Mouse (Mus musculus): ENCODE data around the gene Slc30a9. TPM values are rescaled to one million over a fixed set of nuclear protein-coding genes. Genes with fewer than 3 reads are reported as not detected.
A peak's percentile ranks its signal among the peaks of the same experiment; 100 is the strongest.

Gene Slc30a9
- polyA plus RNA-seq, 1 experiment: 1.6 TPM

DNA sequence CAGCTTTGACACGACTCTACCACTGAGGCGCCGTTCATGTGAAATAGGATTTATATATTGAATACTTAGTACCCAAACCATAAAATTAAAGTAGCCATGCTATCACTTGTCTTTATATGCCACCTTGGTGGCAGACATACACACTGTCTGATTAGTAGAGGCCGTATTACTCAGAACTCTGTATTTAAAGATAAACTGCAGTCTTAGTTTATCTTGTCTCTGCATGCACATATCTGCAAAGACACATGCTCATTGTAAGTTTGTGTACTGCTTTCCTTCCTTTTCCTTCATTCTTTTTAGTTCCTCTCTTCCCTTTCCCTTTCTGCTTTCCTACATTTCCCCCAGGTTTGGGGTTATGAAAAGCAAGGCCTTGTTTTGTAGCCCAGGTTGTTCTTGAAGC is 26.4 kb upstream of the Slc30a9 start:
- TF ChIP-seq GATA1 (IDR thresholded peaks at IDR 0.05; ENCODE audit: low read length) (peak; percentile 97), TAL1 (IDR thresholded peaks at IDR 0.05; ENCODE audit: low read length) (peak; percentile 97)
- Histone ChIP-seq H3K27me3 (ENCODE audit: control insufficient read depth) (no peaks in the 10 kb centered on the region), H3K9me3 (ENCODE audit: control insufficient read depth, low read length) (peaks cover 8% of the 10 kb centered on the region), H3K36me3 (ENCODE audit: control insufficient read depth) (peaks cover 86% of the 10 kb centered on the region), H3K4me3 (replicated peaks) (peak overlapping the region; percentile 52), H3K4me1 (ENCODE audit: control insufficient read depth) (peaks cover 74% of the 10 kb centered on the region)

GRCm38 (mm10) chr5:67295029-67295428 is 11.7 kb upstream of the Slc30a9 start:
- peak; percentile 34; the same call in 1 of the 2 replicates for TF ChIP-seq GATA1 (IDR thresholded peaks at IDR 0.05; ENCODE audit: low read length)
- peak; percentile 58 for TF ChIP-seq TAL1 (IDR thresholded peaks at IDR 0.05; ENCODE audit: low read length)
- Histone ChIP-seq H3K36me3 (ENCODE audit: control insufficient read depth) (peaks cover 93% of the 10 kb centered on the region), H3K27me3 (ENCODE audit: control insufficient read depth) (no peaks in the 10 kb centered on the region), H3K9me3 (ENCODE audit: control insufficient read depth, low read length) (no peaks in the 10 kb centered on the region), H3K4me1 (ENCODE audit: control insufficient read depth) (peaks cover 59% of the 10 kb centered on the region), H3K4me3 (replicated peaks) (peak overlapping the region; percentile 34)

DNA sequence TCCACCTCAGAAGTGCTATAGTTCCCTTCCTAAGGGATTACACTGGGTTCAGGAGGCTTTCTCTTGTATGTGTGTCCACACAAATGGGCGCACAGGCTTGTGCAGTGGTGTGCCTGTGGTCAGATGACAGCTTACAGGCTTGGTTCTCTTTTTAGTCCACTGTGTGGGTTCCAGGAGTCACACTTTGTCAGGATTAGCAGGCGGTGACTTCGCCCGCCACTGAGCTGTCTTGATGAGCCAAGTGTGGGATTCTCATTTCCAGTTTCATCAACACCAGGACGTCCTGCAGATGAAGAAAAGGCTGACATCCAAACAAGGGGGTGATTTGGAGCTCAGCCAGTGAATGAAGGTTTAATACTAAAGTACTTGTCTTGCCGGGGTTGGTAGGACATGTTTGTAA is 11.1 kb upstream of the Slc30a9 start:
- H3K36me3 ChIP-seq (ENCODE audit: control insufficient read depth): peaks cover 93% of the 10 kb centered on the region
- H3K27me3 ChIP-seq (ENCODE audit: control insufficient read depth): no peaks in the 10 kb centered on the region
- TF ChIP-seq GATA1 (IDR thresholded peaks at IDR 0.05; ENCODE audit: low read length) (no peak), TAL1 (IDR thresholded peaks at IDR 0.05; ENCODE audit: low read length) (no peak)
- H3K4me3 ChIP-seq (replicated peaks): peak overlapping the region; percentile 34
- no peaks in the 10 kb centered on the region for H3K9me3 ChIP-seq (ENCODE audit: control insufficient read depth, low read length)
- peaks cover 59% of the 10 kb centered on the region for H3K4me1 ChIP-seq (ENCODE audit: control insufficient read depth)

DNA sequence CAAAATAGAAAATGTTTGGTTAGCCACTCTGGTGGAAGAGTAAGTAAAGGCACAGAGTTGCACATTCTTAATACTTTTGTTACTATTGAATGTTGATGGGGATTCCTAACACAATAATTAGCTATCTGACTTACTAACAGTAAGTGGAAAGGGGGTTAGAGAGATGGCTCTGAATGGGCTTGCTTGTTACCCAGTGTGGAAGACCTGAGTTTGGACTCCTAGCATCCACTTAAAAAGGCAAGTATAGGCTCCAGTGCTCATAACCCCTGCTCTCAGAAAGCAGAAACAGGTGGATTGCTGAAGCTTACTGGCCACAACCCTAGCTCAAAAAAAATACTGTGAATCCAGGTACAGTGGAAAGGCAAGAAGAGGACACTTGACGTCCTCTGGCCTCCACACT is 10.6 kb upstream of the Slc30a9 start:
- Histone ChIP-seq H3K36me3 (ENCODE audit: control insufficient read depth) (peaks cover 93% of the 10 kb centered on the region), H3K4me1 (ENCODE audit: control insufficient read depth) (peaks cover 59% of the 10 kb centered on the region), H3K27me3 (ENCODE audit: control insufficient read depth) (no peaks in the 10 kb centered on the region), H3K4me3 (replicated peaks) (no peak overlapping the region), H3K9me3 (ENCODE audit: control insufficient read depth, low read length) (no peaks in the 10 kb centered on the region)
- TF ChIP-seq GATA1 (IDR thresholded peaks at IDR 0.05; ENCODE audit: low read length): no peak
- no peak for TF ChIP-seq TAL1 (IDR thresholded peaks at IDR 0.05; ENCODE audit: low read length)

DNA sequence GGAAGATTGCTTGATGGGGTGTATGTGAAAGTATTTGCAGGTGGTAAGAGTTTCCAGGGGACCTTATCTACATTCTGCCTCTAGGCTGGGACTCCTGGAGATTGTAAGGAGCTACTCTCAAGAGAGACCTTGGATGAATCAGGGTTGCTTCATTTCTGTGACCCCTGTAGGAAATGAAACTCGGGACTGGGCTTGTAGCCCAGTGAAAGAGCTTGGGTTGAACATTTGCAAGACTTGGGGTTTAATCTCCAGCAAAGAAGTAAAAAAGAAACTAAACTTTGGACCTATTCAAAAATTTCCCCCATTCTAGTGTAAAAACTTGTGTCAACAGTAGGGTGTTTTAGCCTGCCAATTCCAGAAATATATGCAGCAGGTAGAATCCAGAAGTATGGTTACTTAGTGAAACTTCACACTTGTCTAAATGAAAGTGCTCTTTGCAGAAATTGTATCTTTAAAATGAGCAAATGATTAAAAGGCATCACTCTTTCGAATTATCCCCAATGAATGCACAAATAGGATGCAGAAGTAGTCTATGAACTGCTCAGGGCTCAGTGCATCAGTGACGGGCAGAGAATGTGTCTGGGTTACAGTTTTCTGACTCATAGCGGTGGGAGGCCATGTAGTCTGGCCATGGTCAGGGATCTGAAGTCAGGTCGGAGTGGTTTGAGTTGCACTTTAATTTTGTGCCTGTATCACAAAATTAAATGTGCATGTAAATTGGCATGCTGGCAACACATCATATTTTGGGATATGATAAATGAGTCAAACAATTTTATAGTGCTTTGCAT is 9.5 kb upstream of the Slc30a9 start:
- H3K36me3 ChIP-seq (ENCODE audit: control insufficient read depth): peaks cover 91% of the 10 kb centered on the region
- H3K9me3 ChIP-seq (ENCODE audit: control insufficient read depth, low read length): no peaks in the 10 kb centered on the region

DNA sequence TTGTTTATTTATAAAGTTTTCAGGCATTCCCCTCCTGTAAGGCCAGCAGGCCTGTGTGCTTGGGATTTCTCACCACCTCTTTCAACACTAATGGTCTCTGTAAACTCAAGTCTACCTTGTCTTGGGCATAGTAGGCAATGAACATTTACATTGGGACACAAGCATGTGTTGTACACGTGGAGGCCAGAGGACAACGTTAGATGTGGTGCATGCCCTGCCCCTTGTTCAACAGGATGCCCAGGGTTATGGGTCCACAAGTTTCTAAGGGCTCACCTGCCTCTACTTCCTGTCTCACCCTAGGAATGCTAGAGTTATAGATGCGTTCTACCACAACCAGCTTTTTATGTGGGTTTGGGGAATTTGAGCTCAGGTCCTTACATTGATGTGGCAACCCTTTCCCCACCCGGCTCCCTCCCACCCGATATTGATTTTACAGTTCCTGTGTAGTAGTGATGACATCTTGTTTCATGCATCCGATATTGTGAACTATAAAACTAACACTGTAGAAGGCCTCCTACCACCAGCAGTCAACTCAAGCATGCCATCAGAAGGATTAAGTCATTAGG is 6.8 kb upstream of the Slc30a9 start:
- Histone ChIP-seq H3K4me1 (ENCODE audit: control insufficient read depth) (peaks cover 33% of the 10 kb centered on the region), H3K4me3 (replicated peaks) (no peak overlapping the region), H3K9me3 (ENCODE audit: control insufficient read depth, low read length) (no peaks in the 10 kb centered on the region), H3K36me3 (ENCODE audit: control insufficient read depth) (peaks cover 92% of the 10 kb centered on the region), H3K27me3 (ENCODE audit: control insufficient read depth) (no peaks in the 10 kb centered on the region)
- TF ChIP-seq TAL1 (IDR thresholded peaks at IDR 0.05; ENCODE audit: low read length) (no peak), GATA1 (IDR thresholded peaks at IDR 0.05; ENCODE audit: low read length) (no peak)

More for the DNA sequence above, 9.5 kb upstream of the Slc30a9 start:
- Histone ChIP-seq H3K4me1 (ENCODE audit: control insufficient read depth) (peaks cover 57% of the 10 kb centered on the region), H3K4me3 (replicated peaks) (no peak overlapping the region), H3K27me3 (ENCODE audit: control insufficient read depth) (no peaks in the 10 kb centered on the region)
- TF ChIP-seq GATA1 (IDR thresholded peaks at IDR 0.05; ENCODE audit: low read length) (no peak), TAL1 (IDR thresholded peaks at IDR 0.05; ENCODE audit: low read length) (no peak)

GRCm38 (mm10) chr5:67300926-67301597 is 5.7 kb upstream of the Slc30a9 start:
- no peak for TF ChIP-seq GATA1 (IDR thresholded peaks at IDR 0.05; ENCODE audit: low read length)
- TF ChIP-seq TAL1 (IDR thresholded peaks at IDR 0.05; ENCODE audit: low read length): no peak
- no peaks in the 10 kb centered on the region for H3K9me3 ChIP-seq (ENCODE audit: control insufficient read depth, low read length)
- no peak overlapping the region for H3K4me3 ChIP-seq (replicated peaks)
- H3K4me1 ChIP-seq (ENCODE audit: control insufficient read depth): peaks cover 28% of the 10 kb centered on the region
- peaks cover 89% of the 10 kb centered on the region for H3K36me3 ChIP-seq (ENCODE audit: control insufficient read depth)
- H3K27me3 ChIP-seq (ENCODE audit: control insufficient read depth): no peaks in the 10 kb centered on the region

- Histone ChIP-seq H3K4me1 (ENCODE audit: control insufficient read depth) (peaks cover 26% of the 10 kb centered on the region), H3K9me3 (ENCODE audit: control insufficient read depth, low read length) (no peaks in the 10 kb centered on the region), H3K4me3 (replicated peaks) (no peak overlapping the region), H3K36me3 (ENCODE audit: control insufficient read depth) (peaks cover 81% of the 10 kb centered on the region), H3K27me3 (ENCODE audit: control insufficient read depth) (no peaks in the 10 kb centered on the region)
- TF ChIP-seq GATA1 (IDR thresholded peaks at IDR 0.05; ENCODE audit: low read length) (no peak), TAL1 (IDR thresholded peaks at IDR 0.05; ENCODE audit: low read length) (no peak)
These were observed 4.9 kb upstream of the Slc30a9 start for GRCm38 (mm10) chr5:67301722-67302331.

DNA sequence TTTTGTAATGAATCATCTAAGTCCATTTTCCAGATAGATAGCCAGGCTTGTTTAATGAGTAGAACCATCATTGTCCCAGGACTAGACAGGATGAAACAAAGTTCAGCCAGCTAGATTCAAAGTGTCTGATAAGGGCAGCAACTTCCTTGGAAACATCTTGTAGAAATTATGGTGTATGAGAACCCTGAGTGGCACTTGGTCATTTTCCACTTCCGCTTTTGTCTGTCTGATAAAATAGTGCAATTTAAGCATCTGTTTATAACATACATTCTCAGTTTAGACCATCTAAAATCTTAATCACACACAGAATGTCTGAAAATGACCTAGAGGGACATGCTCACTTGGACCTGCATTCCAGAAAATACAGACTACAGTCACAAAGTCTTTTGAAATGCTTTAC is 2.9 kb upstream of the Slc30a9 start:
- TF ChIP-seq TAL1 (IDR thresholded peaks at IDR 0.05; ENCODE audit: low read length): no peak
- TF ChIP-seq GATA1 (IDR thresholded peaks at IDR 0.05; ENCODE audit: low read length): no peak
- Histone ChIP-seq H3K9me3 (ENCODE audit: control insufficient read depth, low read length) (no peaks in the 10 kb centered on the region), H3K27me3 (ENCODE audit: control insufficient read depth) (no peaks in the 10 kb centered on the region), H3K36me3 (ENCODE audit: control insufficient read depth) (peaks cover 78% of the 10 kb centered on the region), H3K4me1 (ENCODE audit: control insufficient read depth) (peaks cover 28% of the 10 kb centered on the region), H3K4me3 (replicated peaks) (no peak overlapping the region)

Measured in erythroblast, embryonic 14.5 days (primary cell).